Mouse (Mus musculus): Measurements from ENCODE around the gene Adgrg1. TPM values are rescaled to one million over a fixed set of nuclear protein-coding genes. Genes with fewer than 3 reads are reported as not detected.

Adgrg1 gene
- polyA plus RNA-seq, 1 experiment from 2014 or later, result 51.1 TPM

GRCm38 (mm10) chr8:94967071-94967470 is 7.5 kb upstream of the Adgrg1 start:
- Histone ChIP-seq H3K9me3 (replicated peaks; ENCODE audit: control insufficient read depth, low read length) (no peaks in the 10 kb centered on the region), H3K36me3 (ENCODE audit: control insufficient read depth, insufficient read depth, low read length) (no peaks in the 10 kb centered on the region), H3K27me3 (ENCODE audit: control insufficient read depth, insufficient read depth, low read length) (no peaks in the 10 kb centered on the region), H3K27ac (ENCODE audit: low read length) (peak overlapping the region; percentile 60), H3K4me3 (replicated peaks; ENCODE audit: low read length) (no peak overlapping the region), H3K4me1 (ENCODE audit: control insufficient read depth, insufficient read depth, low read length) (peaks cover 5% of the 10 kb centered on the region), H3K4me2 (ENCODE audit: low read depth, low read length) (no peak overlapping the region), H3K9ac (ENCODE audit: low read length) (no peak overlapping the region)
- 63% methylated on average over 4 of the region's 4 CpGs for WGBS
- no peak for ATAC-seq (ENCODE audit: insufficient read depth, low FRiP score)

DNA sequence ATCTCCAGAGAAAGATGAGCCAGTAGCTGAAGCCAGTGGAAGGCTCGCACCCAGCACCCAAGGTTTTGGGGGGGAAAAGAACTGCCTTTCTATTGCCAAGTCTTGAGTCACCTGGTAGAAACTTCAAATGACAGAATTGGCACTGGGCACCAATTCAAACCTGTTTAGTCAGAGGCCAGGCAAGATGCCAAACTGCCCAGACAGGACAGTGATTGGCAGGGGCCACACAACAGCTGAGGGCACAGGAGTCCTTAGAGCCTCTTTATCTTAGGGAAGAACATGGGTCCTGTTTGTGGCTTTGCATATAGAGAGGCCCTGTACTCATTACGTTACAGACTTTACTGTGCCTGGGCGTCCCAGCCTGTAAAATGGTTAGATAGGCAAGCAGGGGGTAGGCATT is 7.0 kb upstream of the Adgrg1 start:
- Histone ChIP-seq H3K27me3 (ENCODE audit: control insufficient read depth, insufficient read depth, low read length) (no peaks in the 10 kb centered on the region), H3K36me3 (ENCODE audit: control insufficient read depth, insufficient read depth, low read length) (no peaks in the 10 kb centered on the region), H3K9ac (ENCODE audit: low read length) (no peak overlapping the region), H3K27ac (ENCODE audit: low read length) (peak overlapping the region; percentile 60; the same call in 1 of the 2 replicates), H3K4me3 (replicated peaks; ENCODE audit: low read length) (no peak overlapping the region), H3K4me1 (ENCODE audit: control insufficient read depth, insufficient read depth, low read length) (peaks cover 5% of the 10 kb centered on the region), H3K4me2 (ENCODE audit: low read depth, low read length) (no peak overlapping the region), H3K9me3 (replicated peaks; ENCODE audit: control insufficient read depth, low read length) (no peaks in the 10 kb centered on the region)
- 78% methylated on average over 3 of the region's 3 CpGs for WGBS
- no peak for ATAC-seq (ENCODE audit: insufficient read depth, low FRiP score)

DNA sequence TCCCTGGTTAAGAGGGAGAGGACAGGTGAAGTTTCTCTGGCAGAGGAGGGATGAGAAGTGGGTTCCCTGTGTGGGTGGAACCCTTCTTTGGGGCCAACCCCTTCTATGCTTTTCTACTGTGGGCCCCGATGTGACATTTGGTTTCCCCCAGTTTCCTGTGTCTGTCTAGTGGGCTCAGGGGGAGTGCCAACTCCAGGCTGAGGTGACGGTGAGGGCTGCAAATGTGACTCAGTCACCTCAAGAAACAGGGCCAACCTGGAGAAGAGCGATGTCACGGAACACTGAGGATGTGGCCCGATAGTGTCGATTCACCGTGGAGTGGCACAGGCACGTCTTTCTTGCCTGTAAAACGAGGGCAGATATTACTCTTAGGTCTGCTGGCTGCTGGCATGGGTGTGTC is 1.3 kb upstream of the Adgrg1 start:
- Histone ChIP-seq H3K4me1 (ENCODE audit: control insufficient read depth, insufficient read depth, low read length) (peaks cover 15% of the 10 kb centered on the region), H3K4me3 (replicated peaks; ENCODE audit: low read length) (no peak overlapping the region), H3K36me3 (ENCODE audit: control insufficient read depth, insufficient read depth, low read length) (no peaks in the 10 kb centered on the region), H3K9me3 (replicated peaks; ENCODE audit: control insufficient read depth, low read length) (no peaks in the 10 kb centered on the region), H3K27ac (ENCODE audit: low read length) (no peak overlapping the region), H3K4me2 (ENCODE audit: low read depth, low read length) (no peak overlapping the region), H3K9ac (ENCODE audit: low read length) (no peak overlapping the region), H3K27me3 (ENCODE audit: control insufficient read depth, insufficient read depth, low read length) (no peaks in the 10 kb centered on the region)
- 84% methylated on average over 9 of the region's 9 CpGs for WGBS
- no peak for ATAC-seq (ENCODE audit: insufficient read depth, low FRiP score)

- H3K27ac ChIP-seq (ENCODE audit: low read length), result peak overlapping the region; percentile 95
- H3K4me2 ChIP-seq (ENCODE audit: low read depth, low read length), result no peak overlapping the region
- H3K36me3 ChIP-seq (ENCODE audit: control insufficient read depth, insufficient read depth, low read length), result no peaks in the 10 kb centered on the region
- H3K4me1 ChIP-seq (ENCODE audit: control insufficient read depth, insufficient read depth, low read length), result peaks cover 15% of the 10 kb centered on the region
- no peak overlapping the region for H3K4me3 ChIP-seq (replicated peaks; ENCODE audit: low read length)
- WGBS, result 74% methylated on average over 9 of the region's 9 CpGs
- H3K27me3 ChIP-seq (ENCODE audit: control insufficient read depth, insufficient read depth, low read length), result no peaks in the 10 kb centered on the region
- ATAC-seq (ENCODE audit: insufficient read depth, low FRiP score), result no peak
- no peaks in the 10 kb centered on the region for H3K9me3 ChIP-seq (replicated peaks; ENCODE audit: control insufficient read depth, low read length)
- peak overlapping the region; percentile 43; the same call in 1 of the 2 replicates for H3K9ac ChIP-seq (ENCODE audit: low read length)
Observed at GRCm38 (mm10) chr8:94973786-94974185, 765 bp upstream of the Adgrg1 start.

GRCm38 (mm10) chr8:94976651-94977417 is 2.3 kb downstream of the Adgrg1 start:
- WGBS, result 12% methylated on average over 17 of the region's 17 CpGs

GRCm38 (mm10) chr8:94978131-94978530 is 3.6 kb downstream of the Adgrg1 start:
- no peaks in the 10 kb centered on the region for H3K36me3 ChIP-seq (ENCODE audit: control insufficient read depth, insufficient read depth, low read length)
- peak overlapping the region; percentile 74 for H3K9ac ChIP-seq (ENCODE audit: low read length)
- ATAC-seq (ENCODE audit: insufficient read depth, low FRiP score), result no peak
- peak overlapping the region; percentile 95 for H3K27ac ChIP-seq (ENCODE audit: low read length)
- peaks cover 40% of the 10 kb centered on the region for H3K4me1 ChIP-seq (ENCODE audit: control insufficient read depth, insufficient read depth, low read length)
- no peaks in the 10 kb centered on the region for H3K9me3 ChIP-seq (replicated peaks; ENCODE audit: control insufficient read depth, low read length)
- peak overlapping the region; percentile 44 for H3K4me3 ChIP-seq (replicated peaks; ENCODE audit: low read length)
- peak overlapping the region; percentile 60 for H3K4me2 ChIP-seq (ENCODE audit: low read depth, low read length)
- no peaks in the 10 kb centered on the region for H3K27me3 ChIP-seq (ENCODE audit: control insufficient read depth, insufficient read depth, low read length)
- 31% methylated on average over 9 of the region's 9 CpGs for WGBS

More at GRCm38 (mm10) chr8:94976651-94977417, 2.3 kb downstream of the Adgrg1 start:
- peak overlapping the region; percentile 60 for H3K4me2 ChIP-seq (ENCODE audit: low read depth, low read length)
- H3K27ac ChIP-seq (ENCODE audit: low read length), result peak overlapping the region; percentile 95
- H3K36me3 ChIP-seq (ENCODE audit: control insufficient read depth, insufficient read depth, low read length), result no peaks in the 10 kb centered on the region
- no peaks in the 10 kb centered on the region for H3K27me3 ChIP-seq (ENCODE audit: control insufficient read depth, insufficient read depth, low read length)
- ATAC-seq (ENCODE audit: insufficient read depth, low FRiP score), result peak; percentile 71
- H3K9me3 ChIP-seq (replicated peaks; ENCODE audit: control insufficient read depth, low read length), result no peaks in the 10 kb centered on the region
- H3K4me3 ChIP-seq (replicated peaks; ENCODE audit: low read length), result peak overlapping the region; percentile 44
- peaks cover 28% of the 10 kb centered on the region for H3K4me1 ChIP-seq (ENCODE audit: control insufficient read depth, insufficient read depth, low read length)
- peak overlapping the region; percentile 74 for H3K9ac ChIP-seq (ENCODE audit: low read length)

- H3K4me3 ChIP-seq (replicated peaks; ENCODE audit: low read length), result peak overlapping the region; percentile 44
- H3K27me3 ChIP-seq (ENCODE audit: control insufficient read depth, insufficient read depth, low read length), result no peaks in the 10 kb centered on the region
- ATAC-seq (ENCODE audit: insufficient read depth, low FRiP score), result no peak
- H3K9me3 ChIP-seq (replicated peaks; ENCODE audit: control insufficient read depth, low read length), result no peaks in the 10 kb centered on the region
- peak overlapping the region; percentile 74; the same call in 1 of the 2 replicates for H3K9ac ChIP-seq (ENCODE audit: low read length)
- H3K4me2 ChIP-seq (ENCODE audit: low read depth, low read length), result peak overlapping the region; percentile 60
- no peak overlapping the region for H3K27ac ChIP-seq (ENCODE audit: low read length)
- no peaks in the 10 kb centered on the region for H3K36me3 ChIP-seq (ENCODE audit: control insufficient read depth, insufficient read depth, low read length)
- 61% methylated on average over 13 of the region's 13 CpGs for WGBS
- H3K4me1 ChIP-seq (ENCODE audit: control insufficient read depth, insufficient read depth, low read length), result peaks cover 44% of the 10 kb centered on the region
Observed at GRCm38 (mm10) chr8:94978593-94979319, 4.2 kb downstream of the Adgrg1 start.

- 88% methylated on average over 5 of the region's 5 CpGs for WGBS
- Histone ChIP-seq H3K27ac (ENCODE audit: low read length) (peak overlapping the region; percentile 9; the same call in 1 of the 2 replicates), H3K9me3 (replicated peaks; ENCODE audit: control insufficient read depth, low read length) (no peaks in the 10 kb centered on the region), H3K4me2 (ENCODE audit: low read depth, low read length) (no peak overlapping the region; the same call in 1 of the 2 replicates), H3K4me3 (replicated peaks; ENCODE audit: low read length) (no peak overlapping the region), H3K36me3 (ENCODE audit: control insufficient read depth, insufficient read depth, low read length) (no peaks in the 10 kb centered on the region), H3K27me3 (ENCODE audit: control insufficient read depth, insufficient read depth, low read length) (no peaks in the 10 kb centered on the region), H3K4me1 (ENCODE audit: control insufficient read depth, insufficient read depth, low read length) (peaks cover 54% of the 10 kb centered on the region), H3K9ac (ENCODE audit: low read length) (no peak overlapping the region)
- ATAC-seq (ENCODE audit: insufficient read depth, low FRiP score), result no peak
Observed at GRCm38 (mm10) chr8:94980176-94980575, 5.6 kb downstream of the Adgrg1 start.

DNA sequence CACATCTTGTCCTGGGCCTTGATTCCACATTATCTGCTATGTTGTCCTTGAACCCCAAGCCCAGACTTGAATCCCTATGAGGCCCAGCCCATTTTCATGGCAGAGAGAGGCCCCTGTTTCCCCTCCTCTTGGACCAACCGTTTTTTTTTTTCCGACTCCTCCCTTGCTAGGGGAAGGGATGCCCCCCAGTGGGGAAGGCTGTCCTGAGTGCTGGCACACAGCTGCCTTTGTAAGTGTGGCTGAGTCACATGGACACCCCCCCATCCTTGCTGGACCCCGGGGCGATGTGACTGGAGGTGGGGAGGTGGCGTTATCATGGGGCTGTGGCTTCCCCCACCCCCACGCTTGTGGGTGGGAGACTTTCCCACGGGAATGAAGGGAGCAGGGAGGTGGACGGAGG is 6.4 kb downstream of the Adgrg1 start:
- Histone ChIP-seq H3K36me3 (ENCODE audit: control insufficient read depth, insufficient read depth, low read length) (no peaks in the 10 kb centered on the region), H3K4me2 (ENCODE audit: low read depth, low read length) (no peak overlapping the region; the same call in none of the 2 replicates), H3K9me3 (replicated peaks; ENCODE audit: control insufficient read depth, low read length) (no peaks in the 10 kb centered on the region), H3K9ac (ENCODE audit: low read length) (no peak overlapping the region), H3K27ac (ENCODE audit: low read length) (no peak overlapping the region; the same call in 1 of the 2 replicates), H3K4me3 (replicated peaks; ENCODE audit: low read length) (no peak overlapping the region), H3K27me3 (ENCODE audit: control insufficient read depth, insufficient read depth, low read length) (no peaks in the 10 kb centered on the region), H3K4me1 (ENCODE audit: control insufficient read depth, insufficient read depth, low read length) (peaks cover 52% of the 10 kb centered on the region)
- no peak for ATAC-seq (ENCODE audit: insufficient read depth, low FRiP score)
- 37% methylated on average over 8 of the region's 8 CpGs for WGBS

Measured in stomach, embryonic 16.5 days (tissue).